Comparison of ENCODE assay signal across 11 mouse cellular contexts in genomic region chr1:61779906-61780305, GRCm38 (mm10).
DNase-seq lines count a peak whose midpoint lies in the region; ATAC-seq and TF ChIP-seq lines count a peak whose summit lies in the region.
"Had no signal": no experiment of that assay in that cellular context is flagged by ENCODE, and none has a peak within 500 bp of the region (broad histone marks: within the 10 kb centered on the region; RNA-seq: fewer than 3 reads in every experiment).

No protein-coding gene starts in this region.

- no peak overlapping the region for H3K4me3 ChIP-seq in stomach, postnatal 0 days (ENCODE audit: low read depth, low read length)
- H3K4me3 ChIP-seq: embryonic facial prominence, embryonic 13.5 days; liver, embryonic 13.5 days had no signal

- H3K4me2 ChIP-seq in stomach, postnatal 0 days (replicated peaks; ENCODE audit: low read depth): no peak overlapping the region
- H3K4me2 ChIP-seq: embryonic facial prominence, embryonic 13.5 days; liver, embryonic 13.5 days had no signal

- TF ChIP-seq EP300 in stomach, postnatal 0 days (optimal IDR thresholded peaks at IDR 0.05): no peak

- no peaks in the 10 kb centered on the region for H3K9me3 ChIP-seq in stomach, postnatal 0 days (ENCODE audit: control insufficient read depth, low read length)
- H3K9me3 ChIP-seq: embryonic facial prominence, embryonic 13.5 days; liver, embryonic 13.5 days had no signal

- TF ChIP-seq CTCF in stomach, postnatal 0 days (IDR thresholded peaks at IDR 0.05; ENCODE audit: low read depth): 0 out of 2 replicates have a peak, but pooled peaks have one; percentile 3

- H3K4me1 ChIP-seq in stomach, postnatal 0 days (replicated peaks; ENCODE audit: control insufficient read depth, insufficient read depth): no peaks in the 10 kb centered on the region
- H3K4me1 ChIP-seq: embryonic facial prominence, embryonic 13.5 days; liver, embryonic 13.5 days had no signal

- no peak overlapping the region for H3K27ac ChIP-seq in stomach, postnatal 0 days (replicated peaks)
- H3K27ac ChIP-seq: embryonic facial prominence, embryonic 13.5 days; liver, embryonic 13.5 days had no signal

- 4% methylated on average over 5 of the region's 5 CpGs for WGBS in stomach, postnatal 0 days

- peak; percentile 5 for DNase-seq in heart, adult 8-10 months (ENCODE audit: low spot score)
- DNase-seq in heart, postnatal 36 days: no peak
- DNase-seq in urinary bladder, adult 18-20 months (ENCODE audit: low spot score in 2 of 2): peak; percentile 6 to 41
- DNase-seq in urinary bladder, adult 2 months (ENCODE audit: low spot score): no peak
- DNase-seq in kidney, postnatal 4 days: peak; percentile 26 to 39
- DNase-seq in stomach, postnatal 0 days (ENCODE audit: low spot score): peak; percentile 64
- no peak for DNase-seq in embryo, embryonic 10.5 days (ENCODE audit: low spot score)
- DNase-seq in right cerebral cortex, postnatal 36 days (ENCODE audit: low spot score in 2 of 2): no peak
- DNase-seq: cerebellum, adult 2 months; liver, embryonic 13.5 days had no signal

- intact Hi-C loops in heart, postnatal 36 days (cut with DNase I): no loop called here

- H3K9ac ChIP-seq in stomach, postnatal 0 days (ENCODE audit: low read length): no peak overlapping the region
- H3K9ac ChIP-seq: embryonic facial prominence, embryonic 13.5 days; liver, embryonic 13.5 days had no signal

- peak; percentile 75 for ATAC-seq in stomach, postnatal 0 days (ENCODE audit: low FRiP score, low TSS enrichment)

- no peaks in the 10 kb centered on the region for H3K27me3 ChIP-seq in stomach, postnatal 0 days (ENCODE audit: control insufficient read depth, insufficient read depth, low read length)
- H3K27me3 ChIP-seq: embryonic facial prominence, embryonic 13.5 days; liver, embryonic 13.5 days had no signal

- no peaks in the 10 kb centered on the region for H3K36me3 ChIP-seq in stomach, postnatal 0 days (ENCODE audit: control insufficient read depth, insufficient read depth, low read length)
- H3K36me3 ChIP-seq: embryonic facial prominence, embryonic 13.5 days; liver, embryonic 13.5 days had no signal

Comparison
In these comparisons a context has a peak if more than half of its experiments do, and no peak if none do; other contexts are left out.
1. DNase-seq: peak in heart, adult 8-10 months (single experiment), urinary bladder, adult 18-20 months (2 of 2), kidney, postnatal 4 days (2 of 2) and stomach, postnatal 0 days (single experiment); none in heart, postnatal 36 days (0 of 2), urinary bladder, adult 2 months (single experiment), embryo, embryonic 10.5 days (single experiment) and right cerebral cortex, postnatal 36 days (0 of 2).